Mouse (Mus musculus): ENCODE measurements around the gene Acot9. TPM values are rescaled to one million over a fixed set of nuclear protein-coding genes. Genes with fewer than 3 reads are reported as not detected.
A peak's percentile ranks its signal among the peaks of the same experiment; 100 is the strongest.

Acot9 gene
- polyA plus RNA-seq (2016; fragmentation: Nextera tagmentation; extraction: Ambion mirVana): 35.2 and 37.9 TPM in 2 replicates

DNA sequence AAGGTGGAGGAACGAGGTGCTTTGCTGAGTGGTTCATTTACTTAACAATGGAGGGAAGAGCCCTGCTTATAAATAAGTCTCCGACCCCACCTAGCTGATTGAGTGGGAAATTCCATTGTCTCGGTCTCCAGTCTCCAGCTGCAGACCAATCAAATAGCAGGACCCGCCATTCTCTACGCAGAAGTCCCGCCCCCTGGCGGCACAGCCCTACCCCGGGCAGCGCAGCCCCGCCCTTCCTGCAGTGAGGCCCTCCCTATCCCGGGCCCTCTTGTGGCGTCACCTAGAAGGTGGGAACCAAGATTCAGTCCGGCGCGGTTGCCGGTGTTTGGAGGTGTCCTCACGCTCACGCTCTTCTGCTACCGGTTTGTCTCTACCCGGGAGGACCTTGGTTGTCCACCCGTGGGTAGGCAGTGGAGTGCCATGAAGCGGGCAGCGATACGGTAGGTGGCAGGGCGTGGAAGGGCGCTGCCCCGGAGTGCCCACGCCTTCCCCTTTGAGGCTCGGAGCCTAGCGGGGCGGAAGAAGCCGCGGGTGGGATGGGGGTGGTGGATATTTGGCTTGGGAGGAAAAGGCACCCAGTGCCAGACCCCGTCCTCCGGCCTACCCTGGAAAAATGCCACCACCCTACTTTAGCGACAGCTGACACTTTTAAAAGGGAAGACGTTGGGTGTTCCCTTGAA, at the start of gene Acot9:
Gene Acot9, plus strand, starts transcription at position 209 of the 680 bp plus-strand sequence.
- peak within 1 kb of the TSS; percentile 60 for H3K4me2 ChIP-seq
- H3K27ac ChIP-seq (ENCODE audit: poor library complexity, severe bottlenecking): no peak within 1 kb of the TSS
- H3K27me3 ChIP-seq (replicated peaks): no peaks in the 10 kb centered on the region
- H3K9me3 ChIP-seq (replicated peaks): no peaks in the 10 kb centered on the region
- ATAC-seq (ENCODE audit: insufficient number of reproducible peaks, low FRiP score): peak; percentile 98
- peak within 1 kb of the TSS; percentile 69 for H3K4me3 ChIP-seq
- 19% methylated on average over 37 of the region's 37 CpGs for WGBS
- H3K36me3 ChIP-seq: no peaks in the 10 kb centered on the region
- no peaks in the 10 kb centered on the region for H3K4me1 ChIP-seq (replicated peaks)
- H3K9ac ChIP-seq: peak within 1 kb of the TSS; percentile 78

DNA sequence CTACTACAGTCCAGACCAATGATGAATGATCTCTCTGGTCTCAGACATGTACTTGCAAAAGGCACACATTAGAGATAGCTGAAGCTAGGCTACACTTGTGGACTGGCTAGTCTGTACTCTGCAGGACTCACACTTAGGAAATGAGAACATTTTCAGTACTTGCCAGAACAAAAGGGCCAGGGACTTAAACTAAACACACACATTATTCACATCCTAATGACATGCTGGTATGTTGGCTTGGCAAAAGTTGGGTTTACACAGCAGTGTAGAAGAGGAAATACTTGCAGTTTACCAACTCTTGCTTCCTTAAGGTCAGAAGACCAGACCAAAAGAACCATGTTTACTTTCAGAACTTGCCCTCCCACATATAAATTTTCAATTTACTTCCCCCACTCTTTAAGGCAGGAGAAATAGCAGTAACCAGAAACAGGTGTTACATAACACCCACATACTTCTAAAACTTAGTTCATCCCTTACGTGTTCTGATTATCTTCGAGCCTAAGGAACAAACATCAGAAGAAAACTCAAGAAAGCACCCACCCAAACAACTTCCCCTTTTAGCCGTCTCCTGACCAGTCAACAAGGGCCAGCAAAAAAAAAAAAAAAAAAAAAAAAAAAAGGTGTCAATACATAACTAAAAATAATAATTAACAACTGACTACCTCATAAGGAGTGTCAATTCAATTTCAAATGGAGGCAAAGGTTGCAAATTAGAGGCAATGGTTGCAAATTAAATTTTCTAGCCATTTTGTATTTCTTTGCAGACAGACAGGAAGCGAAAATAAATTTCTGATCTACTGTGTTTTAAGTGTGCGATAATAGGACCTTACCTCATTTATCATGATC, 47.7 kb upstream of the Acot9 start:
- Histone ChIP-seq H3K9ac (no peak overlapping the region), H3K4me1 (replicated peaks) (no peaks in the 10 kb centered on the region), H3K27me3 (replicated peaks) (no peaks in the 10 kb centered on the region), H3K36me3 (no peaks in the 10 kb centered on the region), H3K4me3 (no peak overlapping the region), H3K9me3 (replicated peaks) (no peaks in the 10 kb centered on the region), H3K27ac (ENCODE audit: poor library complexity, severe bottlenecking) (no peak overlapping the region), H3K4me2 (peak overlapping the region; percentile 65; the same call in 1 of the 2 replicates)
- 77% methylated on average over 5 of the region's 5 CpGs for WGBS
- ATAC-seq (ENCODE audit: insufficient number of reproducible peaks, low FRiP score): no peak

DNA sequence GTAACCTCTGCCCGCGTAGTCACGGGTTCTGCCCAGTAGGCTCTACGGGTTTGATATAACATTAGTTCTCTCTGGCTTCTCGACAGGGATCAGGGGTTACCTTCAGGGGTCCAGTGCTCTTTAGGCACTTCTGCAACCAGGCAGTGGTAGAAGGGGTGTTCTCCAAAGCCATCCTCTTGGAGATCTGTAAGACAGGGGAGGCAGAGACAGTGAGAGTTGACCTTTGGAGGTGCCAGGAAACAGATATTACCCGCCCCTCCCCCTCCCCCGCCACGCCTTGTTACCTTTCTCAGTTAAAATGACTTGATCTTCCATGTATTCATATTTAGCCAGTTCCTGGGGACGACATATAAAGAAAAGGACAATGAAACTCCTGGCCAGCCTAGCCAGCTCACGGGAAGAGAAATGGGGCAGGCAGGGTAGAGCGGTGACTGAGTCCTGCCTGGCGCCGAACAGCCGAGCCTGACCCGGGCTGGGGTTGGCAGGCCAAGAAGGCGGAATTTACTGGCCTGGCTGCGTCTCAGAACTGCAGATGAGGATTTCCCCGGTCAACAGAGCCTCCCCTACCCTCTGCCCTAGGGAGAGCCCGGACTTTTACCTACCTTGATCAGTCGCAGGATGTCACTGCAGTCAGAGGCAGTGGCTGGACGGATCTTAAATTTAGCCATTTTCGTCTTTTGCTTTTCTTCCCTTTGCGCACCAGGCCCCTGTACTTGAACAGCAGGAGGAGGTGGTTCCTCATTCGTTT, 46.6 kb upstream of the Acot9 start:
- H3K4me1 ChIP-seq (replicated peaks): no peaks in the 10 kb centered on the region
- peak overlapping the region; percentile 66 for H3K4me3 ChIP-seq
- peak; percentile 66 for ATAC-seq (ENCODE audit: insufficient number of reproducible peaks, low FRiP score)
- peak overlapping the region; percentile 77 for H3K9ac ChIP-seq
- H3K27me3 ChIP-seq (replicated peaks): no peaks in the 10 kb centered on the region
- H3K4me2 ChIP-seq: peak overlapping the region; percentile 65
- no peaks in the 10 kb centered on the region for H3K36me3 ChIP-seq
- WGBS: 23% methylated on average over 23 of the region's 24 CpGs
- no peaks in the 10 kb centered on the region for H3K9me3 ChIP-seq (replicated peaks)
- H3K27ac ChIP-seq (ENCODE audit: poor library complexity, severe bottlenecking): peak overlapping the region; percentile 72

DNA sequence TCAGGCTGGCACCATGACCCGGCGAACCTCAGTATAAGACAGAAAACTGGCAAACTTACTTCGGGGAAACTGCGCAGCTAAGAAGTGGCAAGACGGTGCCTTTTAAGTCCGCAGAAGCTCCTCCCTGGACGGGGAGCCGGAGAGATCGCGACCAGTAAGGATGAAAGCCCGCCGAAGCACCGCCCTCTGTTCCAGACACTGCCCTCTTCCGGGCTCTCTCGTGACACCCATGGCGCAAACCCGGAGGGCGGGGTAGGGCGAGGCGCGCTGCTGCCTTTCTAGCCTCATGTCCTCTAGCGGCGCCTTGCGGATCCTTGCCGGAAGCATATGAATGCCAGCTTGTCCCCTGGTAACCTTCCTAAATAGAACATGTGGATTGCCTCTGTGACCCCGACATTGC, 46.0 kb upstream of the Acot9 start, which contains the start of gene Sat1:
Gene Sat1, minus strand, starts transcription at position 179 of the 400 bp plus-strand sequence.
- Histone ChIP-seq H3K9me3 (replicated peaks) (no peaks in the 10 kb centered on the region), H3K4me1 (replicated peaks) (no peaks in the 10 kb centered on the region), H3K4me2 (peak within 1 kb of the TSS; percentile 65), H3K9ac (peak within 1 kb of the TSS; percentile 77), H3K4me3 (peak within 1 kb of the TSS; percentile 66), H3K27ac (ENCODE audit: poor library complexity, severe bottlenecking) (peak within 1 kb of the TSS; percentile 72), H3K36me3 (no peaks in the 10 kb centered on the region), H3K27me3 (replicated peaks) (no peaks in the 10 kb centered on the region)
- peak; percentile 98 for ATAC-seq (ENCODE audit: insufficient number of reproducible peaks, low FRiP score)
- WGBS: 13% methylated on average over 26 of the region's 26 CpGs

DNA sequence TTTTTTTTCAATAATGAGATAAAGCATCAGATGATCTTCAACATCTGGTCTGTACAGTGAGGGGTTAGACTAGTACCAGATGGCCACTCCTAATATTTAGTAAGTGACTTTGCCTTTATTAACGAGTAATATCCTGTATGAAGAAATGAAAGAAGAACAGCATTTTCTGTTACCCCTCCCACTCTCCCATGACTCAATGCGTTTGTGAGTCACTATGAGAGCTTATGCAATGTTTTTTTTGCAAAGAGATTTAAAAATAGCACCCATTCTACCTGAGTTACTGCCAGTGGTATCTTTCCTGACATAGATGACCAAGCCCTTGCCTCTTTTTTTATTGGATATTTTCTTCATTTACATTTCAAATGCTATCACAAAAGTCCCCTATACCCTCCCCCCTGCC, 44.0 kb upstream of the Acot9 start:
- Histone ChIP-seq H3K27ac (ENCODE audit: poor library complexity, severe bottlenecking) (no peak overlapping the region), H3K4me1 (replicated peaks) (no peaks in the 10 kb centered on the region), H3K9ac (no peak overlapping the region), H3K27me3 (replicated peaks) (no peaks in the 10 kb centered on the region), H3K36me3 (no peaks in the 10 kb centered on the region), H3K4me3 (no peak overlapping the region), H3K9me3 (replicated peaks) (no peaks in the 10 kb centered on the region), H3K4me2 (no peak overlapping the region)
- WGBS: 60% methylated on average over 2 of the region's 2 CpGs
- no peak for ATAC-seq (ENCODE audit: insufficient number of reproducible peaks, low FRiP score)

DNA sequence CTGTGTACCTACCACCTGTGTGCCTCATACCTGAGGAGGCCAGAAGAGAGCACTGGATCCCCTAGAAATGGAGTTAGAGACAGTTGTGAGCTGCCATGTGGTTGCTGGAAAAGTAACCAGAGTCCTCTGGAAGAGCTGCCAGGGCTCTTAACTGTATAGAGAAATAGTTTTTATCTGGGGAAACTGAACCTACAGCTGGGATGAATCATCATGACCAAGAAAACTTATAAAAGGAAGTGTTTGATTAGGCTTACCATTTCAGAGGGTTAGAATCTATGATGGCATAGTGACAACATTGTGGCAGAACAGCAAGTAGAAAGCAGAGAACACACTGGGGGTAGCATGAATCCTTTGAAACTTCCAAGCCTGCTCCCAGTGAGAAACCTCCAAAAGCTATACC, 5.4 kb upstream of the Acot9 start:
- Histone ChIP-seq H3K27ac (ENCODE audit: poor library complexity, severe bottlenecking) (no peak overlapping the region), H3K9me3 (replicated peaks) (no peaks in the 10 kb centered on the region), H3K4me1 (replicated peaks) (no peaks in the 10 kb centered on the region), H3K36me3 (no peaks in the 10 kb centered on the region), H3K4me3 (no peak overlapping the region), H3K9ac (no peak overlapping the region), H3K27me3 (replicated peaks) (no peaks in the 10 kb centered on the region), H3K4me2 (no peak overlapping the region)
- ATAC-seq (ENCODE audit: insufficient number of reproducible peaks, low FRiP score): no peak

DNA sequence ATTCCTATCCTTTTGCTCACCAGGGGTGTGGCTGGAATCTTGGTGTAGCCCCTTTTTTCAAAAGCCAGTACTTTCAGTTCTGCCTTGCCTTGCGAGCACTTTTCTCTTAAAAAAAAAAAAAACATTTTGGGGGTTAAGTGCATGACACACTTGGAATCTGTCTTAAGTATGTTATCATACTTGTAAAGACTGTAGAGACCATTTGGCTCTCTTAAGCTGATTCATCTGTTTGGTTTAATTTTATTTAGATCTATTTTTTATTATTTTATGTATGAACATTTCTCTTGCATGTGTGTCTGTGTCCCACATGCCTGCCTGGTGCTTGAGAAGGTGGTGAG, 641 bp downstream of the Acot9 start:
- Histone ChIP-seq H3K4me1 (replicated peaks) (no peaks in the 10 kb centered on the region), H3K4me3 (peak overlapping the region; percentile 69), H3K9me3 (replicated peaks) (no peaks in the 10 kb centered on the region), H3K9ac (peak overlapping the region; percentile 78; the same call in 1 of the 2 replicates), H3K27me3 (replicated peaks) (no peaks in the 10 kb centered on the region), H3K27ac (ENCODE audit: poor library complexity, severe bottlenecking) (no peak overlapping the region), H3K4me2 (peak overlapping the region; percentile 60), H3K36me3 (no peaks in the 10 kb centered on the region)
- 22% methylated on average over 1 of the region's 1 CpGs for WGBS
- ATAC-seq (ENCODE audit: insufficient number of reproducible peaks, low FRiP score): no peak

DNA sequence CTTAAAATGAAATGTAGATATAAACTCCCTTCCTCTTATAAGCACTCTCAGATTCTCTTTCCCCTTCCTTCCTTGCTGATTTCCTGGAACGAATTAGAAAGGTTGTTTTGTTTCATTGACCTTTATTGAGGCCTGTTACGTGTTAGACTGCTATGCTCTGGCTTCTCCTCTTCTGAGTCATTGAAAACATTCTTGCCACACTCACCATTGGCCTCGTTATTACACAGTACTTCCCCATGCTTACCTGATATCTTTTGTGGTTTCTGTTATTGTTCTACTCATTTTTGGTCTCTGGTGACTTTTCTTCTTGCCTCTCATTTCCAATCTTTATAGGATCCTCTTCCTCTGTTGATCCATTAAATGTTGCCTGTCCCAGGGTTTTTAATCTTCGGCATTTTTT, 16.2 kb downstream of the Acot9 start:
- no peak overlapping the region for H3K9ac ChIP-seq
- H3K4me3 ChIP-seq: no peak overlapping the region
- ATAC-seq (ENCODE audit: insufficient number of reproducible peaks, low FRiP score): no peak
- WGBS: 79% methylated on average over 4 of the region's 4 CpGs
- no peaks in the 10 kb centered on the region for H3K4me1 ChIP-seq (replicated peaks)
- no peak overlapping the region for H3K27ac ChIP-seq (ENCODE audit: poor library complexity, severe bottlenecking)
- no peaks in the 10 kb centered on the region for H3K27me3 ChIP-seq (replicated peaks)
- no peak overlapping the region for H3K4me2 ChIP-seq
- peaks cover 16% of the 10 kb centered on the region for H3K36me3 ChIP-seq
- no peaks in the 10 kb centered on the region for H3K9me3 ChIP-seq (replicated peaks)

DNA sequence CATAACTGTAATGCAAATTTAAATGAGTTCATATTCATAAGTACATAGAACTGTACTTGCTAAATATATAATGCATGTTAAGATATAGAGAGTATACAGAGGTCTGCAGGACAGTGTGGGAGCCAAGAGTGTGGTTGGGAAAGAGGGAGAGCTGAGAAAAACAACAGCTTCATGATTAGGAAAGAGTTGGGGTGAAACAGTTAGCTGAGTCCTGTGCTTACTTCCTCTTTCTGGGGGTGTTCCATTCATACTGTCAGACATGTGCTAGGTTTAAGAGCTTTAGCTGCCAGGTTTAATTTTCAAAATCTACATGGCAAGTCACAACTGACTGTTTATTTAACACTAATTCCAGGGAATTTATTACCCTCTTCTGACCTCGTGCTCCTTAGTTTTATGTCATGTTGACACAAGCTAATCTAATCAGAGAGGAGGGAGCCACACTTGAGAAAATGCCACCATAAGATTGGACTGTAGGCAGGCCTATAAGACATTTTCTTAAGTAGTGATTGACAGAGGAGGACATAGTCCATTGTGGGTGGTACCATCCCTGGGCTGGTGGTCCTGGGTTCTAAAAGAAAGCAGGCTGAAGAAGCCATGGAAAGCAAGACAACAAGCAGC, 18.3 kb downstream of the Acot9 start:
- 44% methylated on average over 1 of the region's 1 CpGs for WGBS
- Histone ChIP-seq H3K4me1 (replicated peaks) (no peaks in the 10 kb centered on the region), H3K4me2 (no peak overlapping the region), H3K9me3 (replicated peaks) (no peaks in the 10 kb centered on the region), H3K27me3 (replicated peaks) (no peaks in the 10 kb centered on the region), H3K9ac (no peak overlapping the region), H3K27ac (ENCODE audit: poor library complexity, severe bottlenecking) (no peak overlapping the region), H3K36me3 (peaks cover 6% of the 10 kb centered on the region), H3K4me3 (no peak overlapping the region)
- ATAC-seq (ENCODE audit: insufficient number of reproducible peaks, low FRiP score): no peak

DNA sequence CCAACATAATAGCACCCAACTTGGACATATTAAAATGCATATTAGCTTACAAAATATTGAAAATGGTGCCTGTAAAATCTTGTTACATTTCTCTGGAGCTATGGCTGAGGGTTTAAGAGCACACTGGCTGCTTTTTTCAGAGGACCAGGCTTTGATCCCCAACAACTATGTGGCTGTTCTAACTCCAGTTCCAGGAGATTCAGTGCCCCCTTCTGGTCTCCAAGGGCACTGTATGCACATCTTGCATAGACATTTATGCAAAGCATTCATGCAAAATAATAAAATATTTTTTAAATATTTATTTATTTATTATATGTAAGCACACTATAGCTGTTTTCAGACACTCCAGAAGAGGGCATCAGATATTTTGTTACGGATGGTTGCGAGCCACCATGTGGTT, 44.1 kb downstream of the Acot9 start:
- Histone ChIP-seq H3K27me3 (replicated peaks) (no peaks in the 10 kb centered on the region), H3K9ac (no peak overlapping the region), H3K4me3 (no peak overlapping the region), H3K4me1 (replicated peaks) (no peaks in the 10 kb centered on the region), H3K36me3 (peaks cover 10% of the 10 kb centered on the region; the same call in 1 of the 2 replicates), H3K27ac (ENCODE audit: poor library complexity, severe bottlenecking) (no peak overlapping the region), H3K4me2 (no peak overlapping the region), H3K9me3 (replicated peaks) (no peaks in the 10 kb centered on the region)
- 94% methylated on average over 2 of the region's 2 CpGs for WGBS
- no peak for ATAC-seq (ENCODE audit: insufficient number of reproducible peaks, low FRiP score)

DNA sequence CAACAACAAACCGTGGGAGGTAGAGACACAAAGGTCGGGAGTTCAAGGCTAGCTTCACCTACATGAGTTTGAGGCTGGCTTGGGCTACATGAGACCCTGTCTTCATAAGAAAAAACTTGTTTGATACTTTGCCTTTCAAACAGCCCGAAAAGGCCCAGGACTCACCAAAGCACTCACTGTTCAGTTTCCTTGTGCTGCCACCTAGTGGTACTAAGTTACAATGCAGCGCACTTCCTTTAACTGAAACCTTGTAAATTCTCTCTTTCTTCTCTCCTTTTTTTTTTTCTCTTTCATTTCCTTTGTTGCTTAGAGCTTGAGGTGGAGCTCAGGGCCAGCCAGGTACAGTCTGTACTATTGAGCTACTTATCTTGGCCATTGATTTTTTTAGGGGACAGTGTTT, 55.8 kb downstream of the Acot9 start:
- no peaks in the 10 kb centered on the region for H3K9me3 ChIP-seq (replicated peaks)
- no peak overlapping the region for H3K4me3 ChIP-seq
- H3K4me1 ChIP-seq (replicated peaks): no peaks in the 10 kb centered on the region
- H3K9ac ChIP-seq: no peak overlapping the region
- no peaks in the 10 kb centered on the region for H3K36me3 ChIP-seq
- no peak overlapping the region for H3K4me2 ChIP-seq
- ATAC-seq (ENCODE audit: insufficient number of reproducible peaks, low FRiP score): no peak
- H3K27me3 ChIP-seq (replicated peaks): no peaks in the 10 kb centered on the region
- no peak overlapping the region for H3K27ac ChIP-seq (ENCODE audit: poor library complexity, severe bottlenecking)
- WGBS: 35% methylated on average over 4 of the region's 4 CpGs

Data from heart, embryonic 12.5 days (tissue).